ENCODE assay signal across 8 mouse cellular contexts in the genomic region with DNA sequence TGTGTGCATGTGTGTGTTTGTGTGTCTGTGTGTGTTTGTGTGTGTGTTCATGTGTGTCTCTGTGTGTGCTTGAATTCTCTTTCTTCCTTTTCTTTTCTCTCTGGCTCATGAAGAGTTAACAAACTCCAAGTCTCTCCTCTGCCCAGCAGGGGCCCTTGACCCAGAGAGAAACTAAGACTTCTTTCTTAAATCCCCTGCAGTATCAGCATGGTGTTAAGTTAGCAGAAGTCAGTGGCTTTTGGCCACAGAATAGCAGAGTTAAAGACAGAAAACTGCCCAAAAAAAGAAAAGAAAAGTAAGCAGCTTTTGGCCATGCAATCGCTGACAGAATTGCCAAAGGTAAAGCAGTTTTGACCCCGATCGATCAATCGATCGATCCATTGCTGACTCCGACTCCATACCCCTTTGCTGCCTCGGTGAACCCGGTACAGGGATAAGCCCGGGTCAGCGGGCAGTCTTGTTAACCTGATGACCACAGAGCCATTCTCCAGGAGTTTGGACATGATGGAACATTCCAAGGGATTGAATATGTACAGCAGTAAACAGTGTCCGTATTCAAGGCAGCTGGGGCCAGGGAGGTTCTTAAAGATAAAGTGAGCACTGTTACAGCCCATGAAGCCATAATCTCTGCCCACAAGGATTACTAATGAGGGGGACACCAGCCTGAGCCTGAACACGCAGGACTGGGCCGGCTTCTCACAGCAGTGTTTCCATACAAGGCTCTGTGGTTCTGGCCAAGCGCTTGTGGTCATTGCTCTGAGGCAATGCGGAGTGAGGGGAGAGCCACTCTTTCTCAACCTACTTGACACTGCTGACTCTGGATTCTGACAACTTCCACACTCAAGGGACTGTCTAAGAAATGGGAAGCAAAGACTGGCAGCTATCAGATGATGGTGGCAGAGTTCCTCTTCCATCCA. TPM values are rescaled to one million over a fixed set of nuclear protein-coding genes. Genes with fewer than 3 reads are reported as not detected.
DNase-seq lines count a peak whose midpoint lies in the region; ATAC-seq and TF ChIP-seq lines count a peak whose summit lies in the region.
"Had no signal": no experiment of that assay in that cellular context is flagged by ENCODE, and none has a peak within 500 bp of the region (broad histone marks: within the 10 kb centered on the region; RNA-seq: fewer than 3 reads in every experiment).

No protein-coding gene starts in this region.

- peak overlapping the region; percentile 21; the same call in 1 of the 2 replicates for H3K4me2 ChIP-seq in intestine, postnatal 0 days (replicated peaks; ENCODE audit: low read depth)

- no peak for ATAC-seq in intestine, postnatal 0 days
- peak; percentile 77 for ATAC-seq in megakaryocyte progenitor cell, adult 5-6 weeks (replicated peaks; ENCODE audit: poor library complexity)

- TF ChIP-seq CTCF in intestine, postnatal 0 days (IDR thresholded peaks at IDR 0.05; ENCODE audit: low read depth), result no peak

- peak overlapping the region; percentile 29 for H3K4me3 ChIP-seq in embryonic facial prominence, embryonic 10.5 days
- no peak overlapping the region for H3K4me3 ChIP-seq in intestine, postnatal 0 days (ENCODE audit: low read depth, low read length)

- 19% methylated on average over 15 of the region's 15 CpGs for WGBS in embryonic facial prominence, embryonic 10.5 days
- WGBS in intestine, postnatal 0 days, result 21% methylated on average over 15 of the region's 15 CpGs

- H3K4me1 ChIP-seq in embryonic facial prominence, embryonic 10.5 days, result peaks cover 21% of the 10 kb centered on the region
- H3K4me1 ChIP-seq in intestine, postnatal 0 days (replicated peaks; ENCODE audit: control insufficient read depth, insufficient read depth, low read length), result peaks cover 40% of the 10 kb centered on the region

- no peaks in the 10 kb centered on the region for H3K9me3 ChIP-seq in embryonic facial prominence, embryonic 10.5 days
- no peaks in the 10 kb centered on the region for H3K9me3 ChIP-seq in intestine, postnatal 0 days (ENCODE audit: control insufficient read depth)

- H3K27me3 ChIP-seq in embryonic facial prominence, embryonic 10.5 days (replicated peaks; ENCODE audit: low read depth, poor library complexity, severe bottlenecking), result no peaks in the 10 kb centered on the region
- H3K27me3 ChIP-seq in intestine, postnatal 0 days (replicated peaks; ENCODE audit: control insufficient read depth, insufficient read depth, low read length), result no peaks in the 10 kb centered on the region

- H3K9ac ChIP-seq in intestine, postnatal 0 days (ENCODE audit: low read depth, low read length), result no peak overlapping the region

- DNase-seq in layer of hippocampus, adult 9-11 months, result peak; percentile 79
- DNase-seq in layer of hippocampus, postnatal 36 days, result no peak
- DNase-seq in embryonic facial prominence, embryonic 10.5 days (ENCODE audit: low spot score), result no peak
- DNase-seq in thymus, postnatal 4 days, result no peak
- no peak for DNase-seq in kidney, adult 9 months

- peak overlapping the region; percentile 65 for H3K27ac ChIP-seq in embryonic facial prominence, embryonic 10.5 days (replicated peaks)
- H3K27ac ChIP-seq in intestine, postnatal 0 days (ENCODE audit: low read depth, low read length), result peak overlapping the region; percentile 57; the same call in 1 of the 2 replicates

- no peaks in the 10 kb centered on the region for H3K36me3 ChIP-seq in embryonic facial prominence, embryonic 10.5 days (replicated peaks)
- no peaks in the 10 kb centered on the region for H3K36me3 ChIP-seq in intestine, postnatal 0 days (ENCODE audit: control insufficient read depth, insufficient read depth)

RNA-seq across cellular contexts. Expression of a gene that starts 11.9 kb away (rescaled TPM):
- 10 to 100 TPM; 40.4 to 45.9 TPM for total RNA-seq in layer of hippocampus, postnatal 36 days (2021)
- 41.2 and 42.3 TPM in 2 replicates for polyA plus RNA-seq in embryonic facial prominence, embryonic 10.5 days (2016; fragmentation: Nextera tagmentation; extraction: Ambion mirVana)
- polyA plus RNA-seq in intestine, postnatal 0 days (2015; fragmentation: Nextera tagmentation; extraction: Ambion mirVana), result 66.9 and 68.5 TPM in 2 replicates
- total RNA-seq in megakaryocyte progenitor cell, adult 5-6 weeks (2015), result 5.0 and 5.6 TPM in 2 replicates
- total RNA-seq in megakaryocyte progenitor cell, adult 5-6 weeks (2017), result 1.8 and 5.6 TPM in 2 replicates

RNA-seq across cellular contexts. Expression of a gene that starts 17.5 kb away (rescaled TPM):
- total RNA-seq in layer of hippocampus, postnatal 36 days (2021), result 1 to 10 TPM in 1 of 2 experiments, under 1 TPM in 1; 0.60 to 1.1 TPM
- 0.45 and 1.4 TPM in 2 replicates for polyA plus RNA-seq in embryonic facial prominence, embryonic 10.5 days (2016; fragmentation: Nextera tagmentation; extraction: Ambion mirVana)
- 1.9 and 2.9 TPM in 2 replicates for polyA plus RNA-seq in intestine, postnatal 0 days (2015; fragmentation: Nextera tagmentation; extraction: Ambion mirVana)
- total RNA-seq in megakaryocyte progenitor cell, adult 5-6 weeks (2015), result 68.4 and 89.8 TPM in 2 replicates
- 58.3 and 68.2 TPM in 2 replicates for total RNA-seq in megakaryocyte progenitor cell, adult 5-6 weeks (2017)

RNA-seq across cellular contexts. Expression of a gene that starts 41.5 kb away (rescaled TPM):
- total RNA-seq in layer of hippocampus, postnatal 36 days (2021), result under 1 TPM; 0.15 to 0.40 TPM
- polyA plus RNA-seq in embryonic facial prominence, embryonic 10.5 days (2016; fragmentation: Nextera tagmentation; extraction: Ambion mirVana), result 0.34 and 0.41 TPM in 2 replicates
- 0.22 and 0.44 TPM in 2 replicates for polyA plus RNA-seq in intestine, postnatal 0 days (2015; fragmentation: Nextera tagmentation; extraction: Ambion mirVana)
- total RNA-seq in megakaryocyte progenitor cell, adult 5-6 weeks (2015), result not detected in 2 replicates
- not detected in 2 replicates for total RNA-seq in megakaryocyte progenitor cell, adult 5-6 weeks (2017)
- polyA plus RNA-seq: limb, embryonic 11.5 days had no signal

RNA-seq across cellular contexts. Expression of a gene that starts 49.9 kb away (rescaled TPM):
- 10 to 100 TPM; 17.6 to 28.1 TPM for total RNA-seq in layer of hippocampus, postnatal 36 days (2021)
- 84.4 and 151 TPM in 2 replicates for polyA plus RNA-seq in embryonic facial prominence, embryonic 10.5 days (2016; fragmentation: Nextera tagmentation; extraction: Ambion mirVana)
- polyA plus RNA-seq in intestine, postnatal 0 days (2015; fragmentation: Nextera tagmentation; extraction: Ambion mirVana), result 0.20 and 0.29 TPM in 2 replicates
- 0.64 and 0.67 TPM in 2 replicates for total RNA-seq in megakaryocyte progenitor cell, adult 5-6 weeks (2015)
- 0.24 and 4.5 TPM in 2 replicates for total RNA-seq in megakaryocyte progenitor cell, adult 5-6 weeks (2017)

RNA-seq across cellular contexts. Expression of a gene that starts 53.1 kb away (rescaled TPM):
- total RNA-seq in layer of hippocampus, postnatal 36 days (2021), result 10 to 100 TPM; 40.6 to 40.8 TPM
- polyA plus RNA-seq in embryonic facial prominence, embryonic 10.5 days (2016; fragmentation: Nextera tagmentation; extraction: Ambion mirVana), result 49.2 and 50.1 TPM in 2 replicates
- polyA plus RNA-seq in intestine, postnatal 0 days (2015; fragmentation: Nextera tagmentation; extraction: Ambion mirVana), result 10.9 and 11.5 TPM in 2 replicates
- total RNA-seq in megakaryocyte progenitor cell, adult 5-6 weeks (2015), result 28.0 and 43.9 TPM in 2 replicates
- total RNA-seq in megakaryocyte progenitor cell, adult 5-6 weeks (2017), result 24.6 and 24.8 TPM in 2 replicates

Comparison
In these comparisons a context has a peak if more than half of its experiments do, and no peak if none do; other contexts are left out.
1. RNA of a gene that starts 11.9 kb away (total RNA-seq): 40.4 to 45.9 TPM in layer of hippocampus, postnatal 36 days; 1.8 to 5.6 TPM in megakaryocyte progenitor cell, adult 5-6 weeks; every median in the first group is over 4 times any median in the second.
2. RNA of a gene that starts 17.5 kb away (total RNA-seq): 58.3 to 89.8 TPM in megakaryocyte progenitor cell, adult 5-6 weeks; 0.60 to 1.1 TPM in layer of hippocampus, postnatal 36 days; every median in the first group is over 10 times any median in the second.